Mouse (Mus musculus) spleen, embryonic (tissue): ENCODE measurements around the gene Htt.

Experiments used
- CTCF ChIA-PET: fragments of 350-600 bp; sonication (Branson Sonifier 250); formaldehyde crosslinking; loops from one replicate; lab custom pipeline; 2022; lab: Charles Lee

Gene Htt

DNA sequence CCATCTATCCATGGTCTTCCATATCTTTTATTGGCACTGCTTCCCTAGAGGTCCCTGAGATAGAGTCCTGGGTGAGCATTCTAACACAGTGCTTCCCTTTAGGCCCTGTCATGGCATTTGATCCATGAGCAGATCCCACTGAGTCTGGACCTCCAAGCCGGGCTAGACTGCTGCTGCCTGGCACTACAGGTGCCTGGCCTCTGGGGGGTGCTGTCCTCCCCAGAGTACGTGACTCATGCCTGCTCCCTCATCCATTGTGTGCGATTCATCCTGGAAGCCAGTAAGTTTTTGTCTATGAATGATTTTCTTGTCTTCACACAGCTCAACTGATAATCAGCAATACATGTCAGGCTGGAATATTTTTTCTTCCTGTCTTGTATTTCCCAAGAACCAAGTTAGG is 123.7 kb downstream of the Htt start:
- CTCF ChIA-PET = interaction anchor here (0.5 to 0.6 kb wide), 2 partner anchors 27 to 112 kb away, joined by 5 to 18 read pairs; no protein-coding TSS in a partner anchor

DNA sequence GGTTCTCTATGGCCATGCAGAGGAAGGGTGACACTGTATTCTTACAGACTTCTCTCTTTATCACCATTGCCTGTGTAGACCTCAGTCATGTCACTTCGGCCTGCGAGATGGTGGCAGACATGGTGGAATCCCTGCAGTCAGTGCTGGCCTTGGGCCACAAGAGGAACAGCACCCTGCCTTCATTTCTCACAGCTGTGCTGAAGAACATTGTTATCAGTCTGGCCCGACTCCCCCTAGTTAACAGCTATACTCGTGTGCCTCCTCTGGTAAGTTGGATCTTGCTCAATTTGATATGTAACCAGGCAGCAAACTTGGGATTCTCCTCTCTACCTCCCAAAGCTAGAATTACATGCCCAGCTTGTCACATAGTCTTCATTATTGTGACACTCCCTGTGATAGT is 127.7 kb downstream of the Htt start:
- CTCF ChIA-PET = no interaction called here

DNA sequence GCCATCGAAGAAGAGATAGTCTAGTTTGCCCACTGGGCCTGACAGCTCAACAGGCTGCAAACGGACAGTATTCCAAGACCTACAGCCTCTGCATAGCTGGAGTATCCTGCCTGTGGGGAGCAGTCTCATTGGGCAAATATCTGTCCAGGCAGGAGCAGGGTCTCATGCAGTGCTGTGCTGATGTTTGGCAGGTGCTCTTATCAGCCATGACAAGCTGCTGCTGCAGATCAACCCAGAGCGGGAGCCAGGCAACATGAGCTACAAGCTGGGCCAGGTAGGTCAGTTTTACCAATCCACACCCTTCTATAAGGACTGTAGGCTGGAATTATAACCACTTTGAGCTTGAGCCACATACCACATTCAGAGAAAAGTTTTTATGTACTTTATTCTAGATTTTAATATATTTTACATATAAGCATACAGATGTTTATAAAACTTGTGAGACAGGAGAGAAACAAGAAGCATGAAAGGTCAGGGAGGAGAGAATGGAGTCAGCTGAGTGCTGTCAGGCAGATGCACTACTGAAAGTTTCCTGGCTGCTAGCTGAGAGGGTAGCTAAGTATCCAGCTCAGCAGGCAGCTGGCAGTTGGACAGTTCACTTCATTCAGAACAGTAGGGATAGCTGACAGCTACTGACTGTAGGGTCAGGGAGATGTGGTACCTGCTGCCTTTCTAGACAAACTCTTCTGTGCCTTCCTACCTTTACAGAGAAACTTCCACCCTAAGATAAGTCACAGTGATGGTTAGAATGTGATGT is 135.3 kb downstream of the Htt start:
- CTCF ChIA-PET = no interaction called here

DNA sequence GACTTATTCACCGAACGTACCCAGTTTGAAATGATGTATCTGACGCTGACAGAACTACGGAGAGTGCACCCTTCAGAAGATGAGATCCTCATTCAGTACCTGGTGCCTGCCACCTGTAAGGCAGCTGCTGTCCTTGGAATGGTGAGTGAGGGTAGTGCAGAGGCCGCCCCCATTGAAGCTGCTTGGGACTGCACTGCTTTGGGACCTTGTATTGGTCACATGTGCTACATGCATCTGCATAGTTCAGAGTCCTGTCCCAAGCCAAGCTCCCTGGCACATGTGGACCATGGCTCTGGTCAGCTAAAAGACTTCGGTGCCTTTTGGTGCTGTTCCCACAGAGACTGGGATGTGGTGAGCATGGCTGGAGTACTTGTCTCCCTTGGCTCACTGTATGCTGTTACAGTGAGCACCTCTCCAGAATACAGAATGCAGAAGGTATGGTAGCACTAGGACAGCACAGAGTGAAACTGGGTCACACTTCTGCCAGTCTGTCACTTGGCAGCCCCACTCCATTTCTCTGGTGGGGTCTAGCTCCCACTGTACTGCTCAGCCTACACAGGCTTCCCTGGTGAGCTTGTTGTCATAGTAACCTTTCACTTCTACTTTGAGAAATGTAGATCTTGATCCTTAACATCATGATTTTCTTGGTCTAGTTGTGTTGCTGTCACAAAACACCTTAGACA is 138.4 kb downstream of the Htt start:
- CTCF ChIA-PET = no interaction called here

DNA sequence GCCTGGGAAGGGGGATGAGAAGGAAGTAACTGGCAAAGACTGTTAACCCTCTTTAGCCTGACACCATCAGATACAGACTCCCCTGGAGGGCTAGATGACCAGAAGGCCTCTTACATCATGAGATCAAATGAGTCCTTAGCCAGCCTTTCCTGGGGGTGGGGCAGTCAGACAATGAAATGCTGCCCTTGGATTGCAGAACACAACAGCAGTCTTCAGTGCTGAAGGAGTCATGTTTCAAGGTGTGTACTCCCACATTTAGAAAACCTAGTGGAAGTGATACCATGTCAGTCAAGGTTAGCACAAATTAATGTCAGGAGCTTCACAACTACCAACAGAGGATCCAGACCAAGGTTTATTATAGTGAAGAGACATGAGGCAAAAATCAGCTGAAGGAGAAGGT is 140.8 kb downstream of the Htt start:
- CTCF ChIA-PET = no interaction called here

DNA sequence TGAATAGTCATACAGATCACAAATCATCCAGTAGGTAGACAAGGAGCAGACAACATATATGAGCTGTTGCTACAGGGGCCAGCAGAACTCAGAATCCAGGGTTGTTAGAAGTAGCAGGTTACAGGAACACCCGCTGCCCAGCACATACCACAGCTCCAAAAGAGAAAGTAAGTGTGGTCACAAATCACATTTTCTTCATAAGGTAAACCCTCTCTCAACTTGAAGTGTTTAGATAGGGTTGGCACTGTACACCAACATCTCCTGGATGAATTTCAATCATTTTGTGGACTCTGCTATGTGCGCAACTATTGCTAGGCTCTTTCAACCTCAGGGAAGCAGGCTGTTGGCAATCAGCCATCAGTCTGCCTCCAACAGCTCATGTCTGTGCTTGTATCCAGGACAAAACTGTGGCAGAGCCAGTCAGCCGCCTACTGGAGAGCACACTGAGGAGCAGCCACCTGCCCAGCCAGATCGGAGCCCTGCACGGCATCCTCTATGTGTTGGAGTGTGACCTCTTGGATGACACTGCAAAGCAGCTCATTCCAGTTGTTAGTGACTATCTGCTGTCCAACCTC is 141.4 kb downstream of the Htt start:
- CTCF ChIA-PET = no interaction called here

DNA sequence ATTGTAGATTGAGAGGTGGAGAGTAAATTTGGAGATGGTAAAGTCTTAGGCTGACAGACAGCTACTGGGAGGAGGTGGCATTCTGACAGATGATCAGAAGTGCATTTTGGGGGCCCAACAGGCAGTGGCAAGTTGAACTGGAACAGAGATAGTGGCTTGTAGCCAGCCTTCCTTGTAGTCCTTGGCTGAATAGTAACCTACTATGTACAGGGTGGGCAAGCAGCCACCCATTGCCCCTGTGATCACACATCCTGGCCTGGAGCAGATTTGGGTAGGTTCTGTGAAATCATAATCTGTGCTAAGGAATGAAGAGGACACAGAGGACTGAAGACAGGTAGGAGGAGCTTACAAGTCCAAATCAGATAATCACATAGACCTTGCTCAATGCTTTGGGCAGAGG is 142.9 kb downstream of the Htt start:
- CTCF ChIA-PET = no interaction called here

DNA sequence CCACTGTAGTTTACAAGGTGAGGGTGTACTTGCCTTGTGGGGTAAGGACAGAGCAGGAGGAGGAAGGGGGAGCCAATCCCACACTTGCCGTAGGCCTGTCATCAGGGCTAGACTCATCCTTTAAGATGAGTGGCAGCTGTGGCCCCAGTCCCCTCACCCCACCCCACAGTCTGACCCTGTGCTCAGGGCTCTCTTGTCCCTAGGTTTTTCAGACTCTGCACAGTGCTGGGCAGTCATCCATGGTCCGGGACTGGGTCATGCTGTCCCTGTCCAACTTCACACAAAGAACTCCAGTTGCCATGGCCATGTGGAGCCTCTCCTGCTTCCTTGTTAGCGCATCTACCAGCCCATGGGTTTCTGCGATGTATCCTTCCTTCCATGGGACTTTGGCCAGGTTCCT is 145.7 kb downstream of the Htt start:
- CTCF ChIA-PET = no interaction called here

DNA sequence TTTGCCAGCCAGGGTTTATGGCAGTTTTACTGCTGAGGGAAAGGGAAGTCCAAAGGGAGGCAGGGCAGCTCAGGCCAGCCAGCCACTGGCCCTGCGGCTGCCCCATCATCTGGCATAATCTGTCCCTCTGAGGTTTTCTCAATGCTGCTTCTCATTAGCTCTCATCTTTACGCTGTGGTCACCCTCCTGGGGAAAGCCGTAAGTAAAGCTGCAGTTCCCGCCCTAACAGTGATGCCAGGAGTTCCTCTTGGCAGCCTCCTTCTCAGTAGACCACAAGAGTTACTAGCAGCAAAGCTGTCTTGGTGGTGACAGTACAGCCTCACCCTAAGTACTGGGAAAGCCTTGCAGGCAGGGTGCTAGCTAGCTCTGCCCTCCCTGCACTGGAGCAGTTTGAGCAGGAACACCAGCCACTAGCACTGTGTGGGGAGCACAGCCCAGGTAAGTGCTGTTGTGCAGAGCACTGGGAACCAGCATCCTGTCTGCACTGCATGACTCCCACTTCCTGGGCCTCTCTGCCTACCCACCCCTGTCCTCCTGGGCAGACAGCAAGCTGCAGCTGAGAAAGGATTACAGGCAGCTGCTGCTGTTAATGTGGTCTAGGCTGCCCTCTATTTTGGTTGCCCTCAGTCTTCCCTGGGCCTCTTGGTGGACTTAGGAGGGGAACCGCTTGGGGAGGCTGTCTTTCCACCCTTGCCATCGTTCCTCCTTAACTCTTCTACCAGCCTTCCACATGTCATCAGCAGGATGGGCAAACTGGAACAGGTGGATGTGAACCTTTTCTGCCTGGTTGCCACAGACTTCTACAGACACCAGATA is 146.6 kb downstream of the Htt start, which contains the start of gene Msantd1:
TSS of gene Msantd1 (plus strand) at position 103 of the 816 bp plus-strand sequence.
- CTCF ChIA-PET = interaction anchor here (0.6 kb wide), 1 partner anchor 1502 kb away, joined by 3 read pairs; no protein-coding TSS in a partner anchor

DNA sequence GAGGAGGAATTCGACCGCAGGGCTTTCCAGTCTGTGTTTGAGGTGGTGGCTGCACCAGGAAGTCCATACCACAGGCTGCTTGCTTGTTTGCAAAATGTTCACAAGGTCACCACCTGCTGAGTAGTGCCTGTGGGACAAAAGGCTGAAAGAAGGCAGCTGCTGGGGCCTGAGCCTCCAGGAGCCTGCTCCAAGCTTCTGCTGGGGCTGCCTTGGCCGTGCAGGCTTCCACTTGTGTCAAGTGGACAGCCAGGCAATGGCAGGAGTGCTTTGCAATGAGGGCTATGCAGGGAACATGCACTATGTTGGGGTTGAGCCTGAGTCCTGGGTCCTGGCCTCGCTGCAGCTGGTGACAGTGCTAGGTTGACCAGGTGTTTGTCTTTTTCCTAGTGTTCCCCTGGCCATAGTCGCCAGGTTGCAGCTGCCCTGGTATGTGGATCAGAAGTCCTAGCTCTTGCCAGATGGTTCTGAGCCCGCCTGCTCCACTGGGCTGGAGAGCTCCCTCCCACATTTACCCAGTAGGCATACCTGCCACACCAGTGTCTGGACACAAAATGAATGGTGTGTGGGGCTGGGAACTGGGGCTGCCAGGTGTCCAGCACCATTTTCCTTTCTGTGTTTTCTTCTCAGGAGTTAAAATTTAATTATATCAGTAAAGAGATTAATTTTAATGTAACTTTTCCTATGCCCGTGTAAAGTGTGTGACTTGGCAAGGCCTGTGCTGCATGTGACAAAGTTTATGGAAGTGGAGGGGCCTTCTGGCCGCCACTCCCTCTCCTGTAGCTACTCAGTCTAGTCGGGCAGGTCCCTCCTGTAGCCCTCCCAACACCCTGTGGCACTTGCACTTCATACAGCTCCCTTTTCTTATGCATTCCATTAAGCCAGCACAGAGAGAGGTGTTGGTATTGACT is 147.4 kb downstream of the Htt start:
- CTCF ChIA-PET = interaction anchor here (0.6 kb wide), 1 partner anchor 1501 kb away, joined by 3 read pairs; no protein-coding TSS in a partner anchor

DNA sequence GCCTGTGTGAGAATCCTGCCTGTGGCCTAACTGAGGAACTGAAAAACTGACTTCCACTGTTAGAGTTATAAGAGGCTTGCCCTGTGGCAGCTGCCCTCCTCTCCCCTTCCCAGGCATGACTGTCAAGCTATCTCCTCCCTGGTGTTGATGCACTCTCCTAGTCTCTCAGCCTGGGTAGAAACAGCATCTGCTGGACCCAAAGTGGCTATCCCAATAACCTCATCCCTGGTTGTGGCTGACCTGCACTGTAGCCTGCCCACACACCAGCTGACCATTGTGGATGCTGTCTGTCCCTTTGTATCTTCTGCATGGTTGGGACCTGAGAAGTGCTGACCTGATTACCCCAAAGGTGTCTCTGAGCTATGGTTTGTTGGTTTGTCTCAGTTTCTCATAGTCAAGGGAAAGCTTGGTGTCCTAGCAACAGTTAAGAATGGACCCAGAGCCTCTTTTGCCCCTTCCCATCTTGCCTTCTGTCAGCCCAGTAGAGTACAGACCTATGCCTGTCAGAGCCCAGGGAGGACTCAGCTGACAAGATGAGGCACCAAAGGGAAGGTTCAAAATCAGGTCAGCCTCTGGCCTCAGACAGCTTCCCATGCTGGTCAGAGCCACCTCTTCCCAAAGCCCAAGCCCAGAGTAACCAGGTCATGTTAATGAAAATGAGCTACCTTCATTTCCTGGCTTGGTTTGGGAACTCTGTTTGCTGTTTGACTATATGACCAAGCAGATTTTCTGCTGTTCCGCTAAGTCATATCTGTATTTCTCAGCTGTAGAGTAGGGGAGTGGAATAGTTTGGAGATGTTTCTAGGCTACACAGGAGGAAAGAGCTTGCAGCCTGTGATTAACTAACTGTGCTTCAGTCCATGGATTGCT is 148.3 kb downstream of the Htt start:
- CTCF ChIA-PET = no interaction called here

DNA sequence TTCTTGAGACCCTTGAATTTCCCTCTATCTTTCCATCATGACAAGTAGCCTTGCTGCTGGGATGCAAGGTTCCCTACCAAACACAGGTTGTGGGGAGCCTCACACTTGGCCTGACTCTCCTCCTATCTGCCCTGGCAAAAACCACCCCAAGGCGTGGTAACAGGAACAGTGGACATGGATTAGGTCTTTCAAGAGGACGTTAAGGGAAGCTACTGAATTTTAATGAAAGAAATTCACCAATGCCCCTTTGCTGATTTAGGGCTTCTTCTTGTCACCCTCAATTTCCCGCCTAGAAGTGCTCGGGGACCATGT is 148.9 kb downstream of the Htt start:
- CTCF ChIA-PET = no interaction called here

DNA sequence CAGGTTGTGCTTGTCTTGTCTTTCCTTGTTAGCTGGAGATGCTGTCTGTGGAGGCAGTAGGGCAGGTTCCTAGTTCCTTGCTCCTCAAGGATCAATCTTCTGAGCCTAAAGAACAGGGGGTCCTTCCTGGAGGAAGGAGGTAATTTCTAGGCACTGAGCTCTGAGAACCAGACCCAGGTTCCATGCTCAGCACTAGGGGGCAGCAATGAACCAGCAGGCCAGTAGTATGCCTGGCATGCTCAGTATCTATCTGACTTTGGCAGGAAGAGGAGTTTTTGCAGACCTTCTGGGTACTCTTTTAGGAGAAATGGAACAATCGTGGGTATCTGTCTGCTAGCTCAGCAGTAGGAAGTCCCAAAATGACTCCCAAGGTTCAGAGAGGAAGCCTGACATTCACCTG is 154.3 kb downstream of the Htt start:
- CTCF ChIA-PET = interaction anchor here (0.6 kb wide), 1 partner anchor 375 kb away, joined by 3 read pairs; no protein-coding TSS in a partner anchor

DNA sequence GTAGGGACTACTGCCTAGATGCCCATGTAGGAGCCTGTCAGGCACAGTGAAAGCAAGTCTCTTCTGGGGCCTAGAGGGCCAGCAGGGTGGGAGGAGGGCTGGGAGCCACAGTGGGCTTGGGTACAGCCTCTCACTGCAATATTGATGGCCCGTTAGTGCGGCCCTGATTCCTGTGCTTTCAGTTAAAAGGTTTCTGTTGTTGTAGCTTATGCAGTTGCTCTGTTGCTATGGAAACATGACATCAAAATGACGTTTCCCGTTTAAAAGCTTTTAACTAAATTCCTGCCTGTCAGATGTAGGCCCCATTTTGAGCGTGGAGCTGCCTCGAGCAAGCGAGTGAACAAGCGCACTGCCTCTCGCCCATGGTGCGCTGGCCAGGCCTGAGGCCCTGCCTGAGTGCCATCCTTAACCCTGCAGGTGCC is 155.7 kb downstream of the Htt start:
- CTCF ChIA-PET = no interaction called here

DNA sequence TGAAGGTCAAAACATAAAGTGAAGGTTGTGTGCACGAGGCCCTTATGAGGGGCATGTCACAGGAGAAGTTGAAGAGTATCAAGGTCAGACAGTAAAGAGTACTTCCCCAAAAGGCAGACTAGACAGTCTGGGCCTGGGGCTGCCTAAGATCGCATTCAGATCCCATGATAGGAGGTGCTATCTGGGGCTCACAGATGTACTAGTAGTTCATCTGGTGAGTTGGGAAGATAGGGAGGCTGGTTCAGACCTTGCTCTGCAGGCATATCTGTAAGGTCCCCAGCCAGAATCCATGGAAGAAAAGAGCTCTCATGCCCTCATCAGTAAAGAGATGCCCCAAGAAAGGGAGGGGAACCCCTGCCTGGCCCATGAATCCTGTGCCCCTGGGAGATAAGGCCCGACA is 157.2 kb downstream of the Htt start:
- CTCF ChIA-PET = no interaction called here

DNA sequence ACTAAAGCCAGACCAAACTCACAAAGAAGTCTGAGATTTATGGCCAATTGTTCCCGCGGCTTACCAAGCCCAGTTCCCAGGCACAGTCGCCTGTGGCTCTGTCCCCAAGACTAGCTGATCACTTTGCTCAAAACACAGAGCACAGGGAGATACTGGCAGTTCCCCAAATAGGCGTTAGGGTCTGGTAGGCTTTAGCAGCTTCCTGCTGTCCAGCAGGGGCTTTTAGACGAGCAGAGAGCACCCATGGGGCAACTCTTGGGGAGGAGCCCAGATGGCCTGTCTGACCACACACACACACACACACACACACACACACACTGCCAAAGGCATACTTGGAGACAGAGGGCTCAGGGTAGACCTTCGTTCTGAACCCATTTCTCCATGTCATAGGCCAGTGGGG is 161.0 kb downstream of the Htt start:
- CTCF ChIA-PET = no interaction called here

DNA sequence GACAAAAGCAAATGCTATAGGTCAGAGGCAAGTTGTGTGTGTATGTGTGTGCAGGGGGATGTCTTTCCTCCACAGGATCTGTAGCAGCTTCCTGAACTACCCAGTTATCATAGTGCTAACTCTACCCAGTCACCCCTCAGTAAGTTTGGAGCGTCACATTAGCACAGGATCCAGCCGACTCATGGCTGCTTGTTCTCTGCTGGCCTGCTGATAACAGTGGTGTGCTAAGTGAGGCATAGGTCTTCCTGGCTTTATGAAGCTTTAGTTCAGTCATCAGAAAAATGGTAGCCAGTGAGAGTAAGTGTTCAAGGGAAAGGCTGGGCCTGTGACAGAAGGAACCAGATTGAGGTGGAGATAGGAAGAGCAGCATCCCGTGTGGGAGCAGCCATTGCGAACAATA is 162.4 kb downstream of the Htt start:
- CTCF ChIA-PET = no interaction called here

DNA sequence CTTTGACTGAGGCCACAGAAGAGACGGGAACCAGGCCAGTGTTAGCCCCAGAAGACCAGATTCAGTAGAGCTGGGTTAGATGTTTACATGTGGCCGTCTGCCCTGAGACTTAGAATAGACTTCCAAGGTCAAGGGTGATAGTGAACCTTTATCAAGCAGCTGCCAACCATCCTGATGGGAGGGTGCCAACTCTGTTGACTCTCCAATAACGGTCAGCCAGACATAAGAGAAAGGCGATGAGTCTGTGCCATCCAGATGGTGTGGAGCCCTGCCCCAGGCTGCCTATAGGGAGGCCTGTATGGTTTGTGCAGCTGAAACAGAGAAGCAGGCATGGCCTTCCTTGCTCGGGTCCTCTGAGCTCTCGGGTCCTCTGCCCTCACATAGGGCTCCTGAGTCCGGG is 163.0 kb downstream of the Htt start:
- CTCF ChIA-PET = no interaction called here

DNA sequence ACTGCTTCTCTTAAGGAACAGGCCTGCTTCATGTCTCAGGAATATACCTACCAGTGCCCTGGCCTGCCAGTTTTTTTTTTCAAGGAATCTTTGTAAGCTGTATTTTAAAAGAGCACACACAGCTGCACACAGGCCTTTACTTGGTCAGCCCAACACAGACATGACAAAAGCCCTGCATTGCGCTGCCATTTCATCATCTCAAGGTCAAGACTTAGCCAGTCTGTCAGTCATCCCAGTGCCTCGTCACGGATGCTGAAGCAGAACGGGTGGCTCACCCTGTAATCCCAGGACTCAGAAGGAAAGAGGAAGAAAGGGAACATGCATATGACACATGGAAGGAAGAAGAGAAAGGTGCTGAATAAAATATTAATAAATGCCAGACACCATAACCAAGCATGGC is 166.1 kb downstream of the Htt start:
- CTCF ChIA-PET = no interaction called here
